Mouse (Mus musculus) limb, embryonic 13.5 days (tissue): ENCODE measurements around the gene Ccdc159. TPM values are rescaled to one million over a fixed set of nuclear protein-coding genes. Genes with fewer than 3 reads are reported as not detected.

Experiments used
- ATAC-seq: fragments of 200-750 bp; cut with Nextera tagmentation; 2 replicates; pipeline ENCODE4 v1.8.0; 2017; ENCODE audit warnings: low read depth, moderate number of reproducible peaks, moderate TSS enrichment; ENCODE audit not compliant: low FRiP score
- H3K27ac ChIP-seq: fragments of 300-500 bp; sonication (generic); 2 replicates; pipeline ENCODE4 v1.5.1; 2015; ENCODE audit warnings: inconsistent platforms, mild to moderate bottlenecking, moderate library complexity
- H3K27me3 ChIP-seq: fragments of 300-500 bp; sonication (generic); 2 replicates; pipeline ENCODE4 v1.6.1; 2015; ENCODE audit warnings: mild to moderate bottlenecking, inconsistent platforms
- H3K36me3 ChIP-seq: fragments of 300-500 bp; sonication (generic); 2 replicates; pipeline ENCODE4 v1.6.1; 2015; ENCODE audit warnings: inconsistent platforms, mild to moderate bottlenecking, moderate library complexity
- H3K4me1 ChIP-seq: fragments of 300-500 bp; sonication (generic); 2 replicates; pipeline ENCODE4 v1.6.1; 2015; ENCODE audit warnings: inconsistent platforms
- H3K4me2 ChIP-seq: fragments of 300-500 bp; sonication (generic); replicated peaks from 2 replicates; pipeline ENCODE4 v1.6.1; 2015; ENCODE audit warnings: inconsistent platforms, mild to moderate bottlenecking, moderate library complexity
- H3K4me3 ChIP-seq: fragments of 300-500 bp; sonication (generic); 2 replicates; pipeline ENCODE4 v1.5.1; 2015; ENCODE audit warnings: moderate library complexity, mild to moderate bottlenecking, inconsistent platforms
- H3K9ac ChIP-seq: fragments of 300-500 bp; sonication (generic); 2 replicates; pipeline ENCODE4 v1.6.1; 2015; ENCODE audit warnings: mild to moderate bottlenecking, inconsistent platforms
- H3K9me3 ChIP-seq: fragments of 300-500 bp; sonication (generic); 2 replicates; pipeline ENCODE4 v1.6.1; 2016; ENCODE audit warnings: inconsistent platforms
- WGBS: fragments of 180-500 bp; shearing (Covaris S2); methylation state at CpG from one replicate; pipeline ENCODE4 v1.1.7; 2015; 5-methylcytosine and 5-hydroxymethylcytosine counted together
- polyA plus RNA-seq: library from polyadenylated mRNA; unstranded; fragments of >200 nt; fragmentation: Nextera tagmentation; extraction: Ambion mirVana; gene quantifications from 2 replicates; pipeline ENCODE4 v1.2.1, GENCODE M21; 2015

The Ccdc159 gene
- polyA plus RNA-seq, 1 experiment from 2014 or later: 5.1 TPM

DNA sequence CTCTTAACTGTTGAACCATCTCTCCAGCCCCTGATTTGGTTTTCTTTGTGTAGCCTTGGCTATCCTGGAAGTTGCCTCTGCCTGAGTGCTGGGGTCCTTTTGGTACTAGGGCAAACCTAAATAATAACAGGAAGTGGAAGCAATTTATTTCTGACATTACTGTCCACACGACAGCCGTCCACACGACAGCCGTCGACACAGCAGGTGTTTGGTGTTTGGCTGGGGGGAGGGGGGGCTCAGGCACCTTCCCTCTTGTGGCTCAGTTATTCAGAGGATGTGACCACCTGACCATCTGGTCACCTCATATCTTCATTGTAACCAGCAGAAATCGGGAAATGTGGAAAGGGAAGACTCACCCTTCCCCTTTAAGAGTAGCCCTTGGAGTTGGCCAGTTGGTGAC, 41.6 kb downstream of the Ccdc159 start:
- Histone ChIP-seq H3K9me3 (no peaks in the 10 kb centered on the region), H3K9ac (no peak overlapping the region), H3K4me1 (no peaks in the 10 kb centered on the region), H3K27ac (no peak overlapping the region), H3K4me2 (no peak overlapping the region), H3K27me3 (peaks cover 8% of the 10 kb centered on the region), H3K4me3 (no peak overlapping the region), H3K36me3 (no peaks in the 10 kb centered on the region)
- ATAC-seq: no peak
- 56% methylated on average over 6 of the region's 6 CpGs for WGBS

GRCm38 (mm10) chr9:21969304-21969703, 42.0 kb downstream of the Ccdc159 start:
- Histone ChIP-seq H3K4me3 (no peak overlapping the region), H3K36me3 (no peaks in the 10 kb centered on the region), H3K9me3 (no peaks in the 10 kb centered on the region), H3K27ac (no peak overlapping the region), H3K9ac (no peak overlapping the region), H3K4me1 (no peaks in the 10 kb centered on the region), H3K4me2 (no peak overlapping the region), H3K27me3 (peaks cover 4% of the 10 kb centered on the region; the same call in 1 of the 2 replicates)
- ATAC-seq: no peak
- 83% methylated on average over 4 of the region's 4 CpGs for WGBS

- H3K36me3 ChIP-seq: no peaks in the 10 kb centered on the region
- no peak overlapping the region for H3K9ac ChIP-seq
- H3K4me1 ChIP-seq: no peaks in the 10 kb centered on the region
- no peaks in the 10 kb centered on the region for H3K27me3 ChIP-seq
- no peak overlapping the region for H3K4me3 ChIP-seq
- no peak overlapping the region for H3K4me2 ChIP-seq
- H3K9me3 ChIP-seq: no peaks in the 10 kb centered on the region
- no peak overlapping the region for H3K27ac ChIP-seq
- 85% methylated on average over 10 of the region's 10 CpGs for WGBS
- ATAC-seq: no peak
Observed at GRCm38 (mm10) chr9:21976626-21977175, 49.4 kb downstream of the Ccdc159 start.

- no peaks in the 10 kb centered on the region for H3K4me1 ChIP-seq
- no peaks in the 10 kb centered on the region for H3K9me3 ChIP-seq
- no peak for ATAC-seq
- H3K4me3 ChIP-seq: no peak overlapping the region
- H3K4me2 ChIP-seq: no peak overlapping the region
- 84% methylated on average over 5 of the region's 5 CpGs for WGBS
- H3K36me3 ChIP-seq: no peaks in the 10 kb centered on the region
- no peak overlapping the region for H3K9ac ChIP-seq
- no peak overlapping the region for H3K27ac ChIP-seq
- H3K27me3 ChIP-seq: no peaks in the 10 kb centered on the region
Observed at GRCm38 (mm10) chr9:21977331-21977730, 50.1 kb downstream of the Ccdc159 start.

- no peaks in the 10 kb centered on the region for H3K36me3 ChIP-seq
- H3K4me2 ChIP-seq: no peak overlapping the region
- no peaks in the 10 kb centered on the region for H3K27me3 ChIP-seq
- H3K27ac ChIP-seq: no peak overlapping the region
- 26% methylated on average over 2 of the region's 2 CpGs for WGBS
- H3K9me3 ChIP-seq: no peaks in the 10 kb centered on the region
- no peak overlapping the region for H3K4me3 ChIP-seq
- H3K9ac ChIP-seq: no peak overlapping the region
- no peak for ATAC-seq
- no peaks in the 10 kb centered on the region for H3K4me1 ChIP-seq
Observed at GRCm38 (mm10) chr9:21977972-21978371, 50.7 kb downstream of the Ccdc159 start.

- Histone ChIP-seq H3K27ac (no peak overlapping the region), H3K9ac (no peak overlapping the region), H3K9me3 (no peaks in the 10 kb centered on the region), H3K27me3 (peaks cover 4% of the 10 kb centered on the region; the same call in 1 of the 2 replicates), H3K4me1 (no peaks in the 10 kb centered on the region), H3K4me2 (no peak overlapping the region), H3K36me3 (no peaks in the 10 kb centered on the region), H3K4me3 (no peak overlapping the region)
- ATAC-seq: no peak
- 92% methylated on average over 4 of the region's 4 CpGs for WGBS
Observed at GRCm38 (mm10) chr9:21978398-21979128, 51.3 kb downstream of the Ccdc159 start.

- ATAC-seq: no peak
- Histone ChIP-seq H3K9me3 (no peaks in the 10 kb centered on the region), H3K27ac (no peak overlapping the region), H3K36me3 (no peaks in the 10 kb centered on the region), H3K9ac (no peak overlapping the region), H3K4me1 (peaks cover 12% of the 10 kb centered on the region), H3K4me2 (no peak overlapping the region), H3K4me3 (no peak overlapping the region), H3K27me3 (peaks cover 52% of the 10 kb centered on the region)
- WGBS: 36% methylated on average over 3 of the region's 3 CpGs
Observed at GRCm38 (mm10) chr9:21983911-21984310, 56.6 kb downstream of the Ccdc159 start.

Other genes starting within 250 kb of the Ccdc159 start
- 30.8 and 31.2 TPM in 2 replicates for gene Ldlr, start 204.0 kb upstream of the Ccdc159 start, polyA plus RNA-seq
- 109 and 117 TPM in 2 replicates for gene Spc24, start 167.2 kb upstream of the Ccdc159 start, polyA plus RNA-seq
- gene Kank2, start 128.7 kb upstream of the Ccdc159 start, polyA plus RNA-seq: 18.9 and 21.3 TPM in 2 replicates
- gene Angptl8, start 92.0 kb upstream of the Ccdc159 start, polyA plus RNA-seq: 0.67 and 0.91 TPM in 2 replicates
- 37.5 and 39.6 TPM in 2 replicates for gene Dock6, start 74.8 kb upstream of the Ccdc159 start, polyA plus RNA-seq
- gene Rab3d, start 9.3 kb upstream of the Ccdc159 start, polyA plus RNA-seq: 14.0 and 15.5 TPM in 2 replicates
- gene Tmem205, start 85 bp downstream of the Ccdc159 start, polyA plus RNA-seq: 41.3 and 46.5 TPM in 2 replicates
- 8.5 and 9.1 TPM in 2 replicates for gene Plppr2, start 9.6 kb downstream of the Ccdc159 start, polyA plus RNA-seq
- gene Swsap1, start 28.3 kb downstream of the Ccdc159 start, polyA plus RNA-seq: 4.9 and 6.2 TPM in 2 replicates
- gene Epor, start 36.0 kb downstream of the Ccdc159 start, polyA plus RNA-seq: 6.2 and 6.3 TPM in 2 replicates
- 1.6 TPM in 2 replicates for gene Rgl3, start 62.0 kb downstream of the Ccdc159 start, polyA plus RNA-seq
- 1.0 and 1.5 TPM in 2 replicates for gene Ccdc151, start 75.2 kb downstream of the Ccdc159 start, polyA plus RNA-seq
- gene Prkcsh, start 75.3 kb downstream of the Ccdc159 start, polyA plus RNA-seq: 119 and 122 TPM in 2 replicates
- gene Elavl3, start 124.6 kb downstream of the Ccdc159 start, polyA plus RNA-seq: 0.13 and 0.23 TPM in 2 replicates
- not detected in 2 replicates for gene Gm49318, start 143.8 kb downstream of the Ccdc159 start, polyA plus RNA-seq
- 11.6 and 12.6 TPM in 2 replicates for gene Zfp653, start 143.9 kb downstream of the Ccdc159 start, polyA plus RNA-seq
- 34.9 and 36.8 TPM in 2 replicates for gene Ecsit, start 158.0 kb downstream of the Ccdc159 start, polyA plus RNA-seq
- 2.5 and 5.2 TPM in 2 replicates for gene Cnn1, start 171.7 kb downstream of the Ccdc159 start, polyA plus RNA-seq
- gene Elof1, start 189.7 kb downstream of the Ccdc159 start, polyA plus RNA-seq: 190 and 191 TPM in 2 replicates
- gene Acp5, start 208.2 kb downstream of the Ccdc159 start, polyA plus RNA-seq: 6.5 and 8.4 TPM in 2 replicates
- 70.2 and 76.8 TPM in 2 replicates for gene Pigyl, start 229.4 kb downstream of the Ccdc159 start, polyA plus RNA-seq